Mouse (Mus musculus): ENCODE measurements around the gene Mob3b. TPM values are rescaled to one million over a fixed set of nuclear protein-coding genes. Genes with fewer than 3 reads are reported as not detected.

Mob3b gene
- polyA plus RNA-seq, 1 experiment = 0.12 TPM

- Histone ChIP-seq H3K79me2 (ENCODE audit: control insufficient read depth, insufficient read depth) (no peaks in the 10 kb centered on the region), H3K27me3 (ENCODE audit: control insufficient read depth, insufficient read depth, insufficient read length) (no peaks in the 10 kb centered on the region), H3K36me3 (ENCODE audit: control insufficient read depth, insufficient read depth) (no peaks in the 10 kb centered on the region), H3ac (ENCODE audit: control insufficient read depth, insufficient read length) (no peak overlapping the region), H3K4me3 (no peak overlapping the region), H3K4me2 (ENCODE audit: low read depth) (no peak overlapping the region)
- TF ChIP-seq REST (IDR thresholded peaks at IDR 0.05; ENCODE audit: insufficient read depth, insufficient read length) = no peak
- no peak for TF ChIP-seq MYOD1 (IDR thresholded peaks at IDR 0.05; ENCODE audit: control insufficient read depth in 1 of 3, insufficient read length in 2 of 3, low read depth in 2 of 3)
- no peak for TF ChIP-seq POLR2AphosphoS2 (IDR thresholded peaks at IDR 0.05; ENCODE audit: insufficient read length, low read depth)
- no peak for TF ChIP-seq E2F4 (IDR thresholded peaks at IDR 0.05; ENCODE audit: insufficient read depth)
- no peak for TF ChIP-seq MYOG (IDR thresholded peaks at IDR 0.05; ENCODE audit: control insufficient read depth in 1 of 3, insufficient read depth in 1 of 3, insufficient read length in 2 of 3, low read depth in 2 of 3)
- TF ChIP-seq POLR2A (IDR thresholded peaks at IDR 0.05; ENCODE audit: insufficient read length, low read depth) = no peak
- no peak for TF ChIP-seq USF1 (IDR thresholded peaks at IDR 0.05; ENCODE audit: low read depth)
- TF ChIP-seq CEBPB (IDR thresholded peaks at IDR 0.05; ENCODE audit: insufficient read depth, poor library complexity, severe bottlenecking) = no peak
- no peak for TF ChIP-seq TCF3 (IDR thresholded peaks at IDR 0.05; ENCODE audit: insufficient read length, low read depth)
- no peak for TF ChIP-seq SRF (IDR thresholded peaks at IDR 0.05; ENCODE audit: control insufficient read depth, insufficient read length, low read depth)
- no peak for TF ChIP-seq MAX (IDR thresholded peaks at IDR 0.05; ENCODE audit: low read depth)
- no peak for TF ChIP-seq TCF12 (IDR thresholded peaks at IDR 0.05; ENCODE audit: insufficient read depth, poor library complexity, severe bottlenecking)
These were observed 165.1 kb downstream of the Mob3b start for GRCm38 (mm10) chr4:34991891-34992865.

GRCm38 (mm10) chr4:34991116-34991515 lies 166.2 kb downstream of the Mob3b start:
- Histone ChIP-seq H3K79me2 (ENCODE audit: control insufficient read depth, insufficient read depth) (no peaks in the 10 kb centered on the region), H3K36me3 (ENCODE audit: control insufficient read depth, insufficient read depth) (no peaks in the 10 kb centered on the region), H3ac (ENCODE audit: control insufficient read depth, insufficient read length) (no peak overlapping the region), H3K4me3 (no peak overlapping the region), H3K27me3 (ENCODE audit: control insufficient read depth, insufficient read depth, insufficient read length) (no peaks in the 10 kb centered on the region), H3K4me2 (ENCODE audit: low read depth) (no peak overlapping the region)
- TF ChIP-seq USF1 (IDR thresholded peaks at IDR 0.05; ENCODE audit: low read depth) (peak; percentile 44), CEBPB (IDR thresholded peaks at IDR 0.05; ENCODE audit: insufficient read depth, poor library complexity, severe bottlenecking) (no peak)

GRCm38 (mm10) chr4:34990659-34991058 lies 166.6 kb downstream of the Mob3b start:
- Histone ChIP-seq H3K36me3 (ENCODE audit: control insufficient read depth, insufficient read depth) (no peaks in the 10 kb centered on the region), H3ac (ENCODE audit: control insufficient read depth, insufficient read length) (no peak overlapping the region), H3K27me3 (ENCODE audit: control insufficient read depth, insufficient read depth, insufficient read length) (no peaks in the 10 kb centered on the region), H3K4me3 (no peak overlapping the region), H3K79me2 (ENCODE audit: control insufficient read depth, insufficient read depth) (no peaks in the 10 kb centered on the region), H3K4me2 (ENCODE audit: low read depth) (no peak overlapping the region)
- TF ChIP-seq REST (IDR thresholded peaks at IDR 0.05; ENCODE audit: insufficient read depth, insufficient read length) (no peak), E2F4 (IDR thresholded peaks at IDR 0.05; ENCODE audit: insufficient read depth) (no peak), SRF (IDR thresholded peaks at IDR 0.05; ENCODE audit: control insufficient read depth, insufficient read length, low read depth) (no peak), USF1 (IDR thresholded peaks at IDR 0.05; ENCODE audit: low read depth) (no peak)

- H3K36me3 ChIP-seq (ENCODE audit: control insufficient read depth, insufficient read depth) = no peaks in the 10 kb centered on the region
- H3ac ChIP-seq (ENCODE audit: control insufficient read depth, insufficient read length) = no peak overlapping the region
- no peak for TF ChIP-seq TCF3 (IDR thresholded peaks at IDR 0.05; ENCODE audit: insufficient read length, low read depth)
- H3K4me3 ChIP-seq = no peak overlapping the region
- no peaks in the 10 kb centered on the region for H3K79me2 ChIP-seq (ENCODE audit: control insufficient read depth, insufficient read depth)
- H3K27me3 ChIP-seq (ENCODE audit: control insufficient read depth, insufficient read depth, insufficient read length) = no peaks in the 10 kb centered on the region
- no peak overlapping the region for H3K4me2 ChIP-seq (ENCODE audit: low read depth)
These were observed 169.7 kb downstream of the Mob3b start for GRCm38 (mm10) chr4:34987568-34987967.

DNA sequence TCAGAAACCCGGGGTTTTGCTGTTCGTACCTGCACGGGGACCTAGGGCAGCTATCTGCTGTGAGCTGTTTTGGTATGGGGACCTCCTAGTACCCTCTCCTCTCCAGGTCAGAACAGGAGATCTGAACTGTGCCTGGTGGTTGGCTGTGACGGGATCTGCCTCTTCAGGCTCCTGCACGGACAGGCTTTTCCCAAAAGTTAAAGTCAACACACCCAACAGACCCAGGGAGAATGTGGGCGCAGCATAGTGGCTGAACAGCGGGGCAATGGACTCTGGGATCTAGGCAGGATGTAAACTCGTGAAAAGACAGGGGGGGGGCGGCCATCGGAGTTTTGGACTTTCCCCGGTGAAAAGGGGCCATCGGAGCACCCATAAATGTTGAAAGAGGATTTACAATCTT lies 170.2 kb downstream of the Mob3b start:
- Histone ChIP-seq H3ac (ENCODE audit: control insufficient read depth, insufficient read length) (no peak overlapping the region), H3K4me3 (no peak overlapping the region), H3K27me3 (ENCODE audit: control insufficient read depth, insufficient read depth, insufficient read length) (no peaks in the 10 kb centered on the region), H3K79me2 (ENCODE audit: control insufficient read depth, insufficient read depth) (no peaks in the 10 kb centered on the region), H3K36me3 (ENCODE audit: control insufficient read depth, insufficient read depth) (no peaks in the 10 kb centered on the region), H3K4me2 (ENCODE audit: low read depth) (no peak overlapping the region)
- TF ChIP-seq MYOD1 (IDR thresholded peaks at IDR 0.05; ENCODE audit: control insufficient read depth in 1 of 3, insufficient read length in 2 of 3, low read depth in 2 of 3) = no peak
- no peak for TF ChIP-seq E2F4 (IDR thresholded peaks at IDR 0.05; ENCODE audit: insufficient read depth)
- no peak for TF ChIP-seq CEBPB (IDR thresholded peaks at IDR 0.05; ENCODE audit: insufficient read depth, poor library complexity, severe bottlenecking)
- TF ChIP-seq USF1 (IDR thresholded peaks at IDR 0.05; ENCODE audit: low read depth) = no peak
- TF ChIP-seq TCF12 (IDR thresholded peaks at IDR 0.05; ENCODE audit: insufficient read depth, poor library complexity, severe bottlenecking) = no peak
- no peak for TF ChIP-seq REST (IDR thresholded peaks at IDR 0.05; ENCODE audit: insufficient read depth, insufficient read length)

Data from myocyte (in vitro differentiated cells).